Mouse (Mus musculus): ENCODE data around the gene Pphln1.

GRCm38 (mm10) chr15:93420596-93420995 lies 22.4 kb downstream of the Pphln1 start:
- no peak for TF ChIP-seq ZC3H11A (IDR thresholded peaks at IDR 0.05; ENCODE audit: borderline replicate concordance, low read depth, low read length)
- no peak for TF ChIP-seq CHD2 (IDR thresholded peaks at IDR 0.05; ENCODE audit: low read depth, low read length)
- TF ChIP-seq ZNF384 (IDR thresholded peaks at IDR 0.05; ENCODE audit: low read depth, low read length) = no peak
- TF ChIP-seq HCFC1 (IDR thresholded peaks at IDR 0.05; ENCODE audit: borderline replicate concordance, insufficient read depth, low read length) = no peak
- TF ChIP-seq MAFK (IDR thresholded peaks at IDR 0.05; ENCODE audit: insufficient read depth, low read depth, low read length) = no peak
